Mouse (Mus musculus): ENCODE measurements at regions not wholly inside any gene's neighbourhood (a gene's known extent, or its start where the extent isn't known, plus 50 kb on each side); places are given as distances from the start of the nearest gene placed in this dataset.

GRCm38 (mm10) chr4:55707916-55708315 lies 175.7 kb upstream of the Klf4 start:
- Histone ChIP-seq H3K4me1 (no peaks in the 10 kb centered on the region), H3K27me3 (no peaks in the 10 kb centered on the region), H3K36me3 (no peaks in the 10 kb centered on the region), H3K4me3 (no peak overlapping the region), H3K9me3 (no peaks in the 10 kb centered on the region), H3K9ac (replicated peaks) (no peak overlapping the region), H3K27ac (replicated peaks) (no peak overlapping the region), H3K4me2 (replicated peaks) (no peak overlapping the region)
- WGBS = 85% methylated on average over 10 of the region's 10 CpGs
- ATAC-seq (replicated peaks) = no peak

DNA sequence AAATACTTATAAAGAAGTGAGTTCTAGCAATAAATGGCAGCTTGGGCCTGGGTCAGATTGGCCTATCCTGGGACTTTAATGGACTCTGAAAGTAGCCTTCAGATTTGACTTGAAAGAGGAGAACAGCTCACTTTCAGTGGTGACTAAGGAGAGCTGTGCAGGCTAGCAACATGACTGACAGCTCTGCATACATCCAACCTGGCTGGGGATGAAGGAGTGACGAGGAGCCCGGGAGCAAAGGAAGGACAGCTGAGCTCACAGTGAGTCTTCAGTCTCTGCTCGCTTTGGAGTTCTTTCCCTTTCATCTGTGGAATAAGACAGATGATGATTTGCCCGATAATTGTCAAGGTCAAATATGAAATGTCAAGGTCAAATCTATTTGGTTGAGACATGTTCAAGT lies 172.7 kb upstream of the Klf4 start:
- no peaks in the 10 kb centered on the region for H3K36me3 ChIP-seq
- WGBS = 82% methylated on average over 4 of the region's 4 CpGs
- H3K9me3 ChIP-seq = no peaks in the 10 kb centered on the region
- no peak overlapping the region for H3K4me2 ChIP-seq (replicated peaks)
- no peak overlapping the region for H3K4me3 ChIP-seq
- no peak for ATAC-seq (replicated peaks)
- H3K9ac ChIP-seq (replicated peaks) = no peak overlapping the region
- no peak overlapping the region for H3K27ac ChIP-seq (replicated peaks)
- H3K27me3 ChIP-seq = no peaks in the 10 kb centered on the region
- no peaks in the 10 kb centered on the region for H3K4me1 ChIP-seq

DNA sequence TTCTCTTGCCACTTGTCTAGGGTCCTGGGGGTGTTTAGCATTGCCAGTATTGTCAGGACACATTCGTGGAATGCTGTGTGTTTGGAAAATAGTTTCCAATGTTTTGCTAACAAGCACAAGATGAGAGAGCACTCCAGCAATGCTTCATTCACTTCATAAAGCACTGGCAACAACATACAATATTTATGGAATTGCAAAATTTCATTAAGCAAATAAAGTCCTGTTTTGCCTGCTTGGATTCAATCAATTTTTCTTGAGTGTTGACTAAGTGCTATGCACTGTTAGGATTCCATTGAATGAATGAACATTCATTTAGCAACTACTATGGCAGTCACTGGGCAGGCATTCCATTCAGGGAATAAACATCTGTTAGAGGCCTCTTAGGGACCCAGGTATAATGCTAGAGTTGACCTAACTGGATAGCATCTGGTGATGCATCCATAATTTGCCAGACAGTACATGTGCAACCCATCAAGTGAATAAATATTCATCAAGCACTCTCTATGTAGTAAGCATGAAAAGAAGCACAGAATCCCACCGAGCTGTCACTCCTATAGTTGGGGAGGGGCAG lies 171.2 kb upstream of the Klf4 start:
- H3K27ac ChIP-seq (replicated peaks) = no peak overlapping the region
- H3K27me3 ChIP-seq = no peaks in the 10 kb centered on the region
- no peak for ATAC-seq (replicated peaks)
- no peaks in the 10 kb centered on the region for H3K9me3 ChIP-seq
- no peak overlapping the region for H3K9ac ChIP-seq (replicated peaks)
- H3K4me1 ChIP-seq = no peaks in the 10 kb centered on the region
- 66% methylated on average over 2 of the region's 2 CpGs for WGBS
- no peaks in the 10 kb centered on the region for H3K36me3 ChIP-seq
- no peak overlapping the region for H3K4me2 ChIP-seq (replicated peaks)
- no peak overlapping the region for H3K4me3 ChIP-seq

- WGBS = 83% methylated on average over 2 of the region's 2 CpGs
- Histone ChIP-seq H3K4me3 (no peak overlapping the region), H3K4me2 (replicated peaks) (no peak overlapping the region), H3K27ac (replicated peaks) (no peak overlapping the region), H3K36me3 (no peaks in the 10 kb centered on the region), H3K9ac (replicated peaks) (no peak overlapping the region), H3K27me3 (no peaks in the 10 kb centered on the region), H3K4me1 (no peaks in the 10 kb centered on the region), H3K9me3 (no peaks in the 10 kb centered on the region)
- no peak for ATAC-seq (replicated peaks)
These were observed 169.1 kb upstream of the Klf4 start for GRCm38 (mm10) chr4:55701334-55701733.

GRCm38 (mm10) chr4:55699917-55700316 lies 167.7 kb upstream of the Klf4 start:
- Histone ChIP-seq H3K9me3 (no peaks in the 10 kb centered on the region), H3K27ac (replicated peaks) (no peak overlapping the region), H3K9ac (replicated peaks) (no peak overlapping the region), H3K4me1 (no peaks in the 10 kb centered on the region), H3K4me2 (replicated peaks) (no peak overlapping the region), H3K36me3 (no peaks in the 10 kb centered on the region), H3K27me3 (no peaks in the 10 kb centered on the region), H3K4me3 (no peak overlapping the region)
- WGBS = 84% methylated on average over 8 of the region's 8 CpGs
- ATAC-seq (replicated peaks) = no peak

- 84% methylated on average over 5 of the region's 5 CpGs for WGBS
- ATAC-seq (replicated peaks) = no peak
- no peak overlapping the region for H3K4me3 ChIP-seq
- no peak overlapping the region for H3K4me2 ChIP-seq (replicated peaks)
- H3K4me1 ChIP-seq = no peaks in the 10 kb centered on the region
- no peaks in the 10 kb centered on the region for H3K27me3 ChIP-seq
- H3K27ac ChIP-seq (replicated peaks) = no peak overlapping the region
- no peaks in the 10 kb centered on the region for H3K9me3 ChIP-seq
- no peak overlapping the region for H3K9ac ChIP-seq (replicated peaks)
- no peaks in the 10 kb centered on the region for H3K36me3 ChIP-seq
These were observed 166.9 kb upstream of the Klf4 start for GRCm38 (mm10) chr4:55699161-55699560.

- H3K9me3 ChIP-seq = no peaks in the 10 kb centered on the region
- ATAC-seq (replicated peaks) = no peak
- no peak overlapping the region for H3K4me2 ChIP-seq (replicated peaks)
- H3K4me3 ChIP-seq = no peak overlapping the region
- H3K27ac ChIP-seq (replicated peaks) = no peak overlapping the region
- no peak overlapping the region for H3K9ac ChIP-seq (replicated peaks)
- H3K36me3 ChIP-seq = no peaks in the 10 kb centered on the region
- WGBS = 60% methylated on average over 12 of the region's 12 CpGs
- H3K4me1 ChIP-seq = no peaks in the 10 kb centered on the region
- no peaks in the 10 kb centered on the region for H3K27me3 ChIP-seq
These were observed 164.8 kb upstream of the Klf4 start for GRCm38 (mm10) chr4:55697108-55697507.

DNA sequence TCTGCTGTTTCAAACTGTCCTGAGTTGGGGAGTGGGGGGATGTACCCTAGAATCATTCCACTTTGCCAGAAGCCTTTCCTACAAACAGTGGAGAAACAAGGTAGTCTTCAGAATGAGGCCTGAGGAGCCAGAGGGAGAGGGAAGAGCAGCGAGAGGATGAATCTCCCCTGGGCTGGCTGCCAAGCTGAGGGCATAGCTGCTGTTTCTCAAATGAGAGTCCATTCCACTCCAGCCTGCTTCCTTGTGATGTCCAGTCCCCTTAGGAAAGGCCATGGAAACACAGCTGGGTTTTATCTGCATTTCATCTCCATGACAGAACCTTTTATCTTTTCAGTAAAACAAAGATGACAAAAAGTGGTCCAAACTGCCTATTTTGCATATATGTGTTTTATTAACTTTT lies 164.2 kb upstream of the Klf4 start:
- Histone ChIP-seq H3K9me3 (no peaks in the 10 kb centered on the region), H3K9ac (replicated peaks) (no peak overlapping the region), H3K4me2 (replicated peaks) (no peak overlapping the region), H3K27me3 (no peaks in the 10 kb centered on the region), H3K36me3 (no peaks in the 10 kb centered on the region), H3K27ac (replicated peaks) (no peak overlapping the region), H3K4me3 (no peak overlapping the region), H3K4me1 (no peaks in the 10 kb centered on the region)
- ATAC-seq (replicated peaks) = no peak
- WGBS = 30% methylated on average over 1 of the region's 1 CpGs

DNA sequence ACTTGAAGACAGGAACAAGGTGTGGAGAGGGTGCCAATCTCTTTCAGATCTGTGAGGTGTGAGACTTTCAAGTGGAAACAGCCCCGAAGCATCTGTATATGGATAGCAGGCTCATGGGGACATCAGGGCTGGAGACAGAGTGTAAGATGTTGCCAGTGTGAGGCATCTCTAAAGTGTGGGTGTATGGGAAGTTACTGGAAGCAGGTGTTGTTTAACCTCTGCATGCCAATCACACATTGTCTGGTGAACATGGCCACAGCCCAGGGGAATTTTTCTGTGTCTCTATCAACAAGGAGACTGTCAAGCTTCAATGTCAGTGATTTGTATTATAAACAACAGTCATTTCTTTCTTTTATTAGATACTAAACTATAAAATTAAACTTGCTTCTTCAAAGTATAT lies 163.0 kb upstream of the Klf4 start:
- Histone ChIP-seq H3K27me3 (no peaks in the 10 kb centered on the region), H3K9me3 (no peaks in the 10 kb centered on the region), H3K4me1 (no peaks in the 10 kb centered on the region), H3K36me3 (no peaks in the 10 kb centered on the region), H3K27ac (replicated peaks) (no peak overlapping the region), H3K4me2 (replicated peaks) (no peak overlapping the region), H3K4me3 (no peak overlapping the region), H3K9ac (replicated peaks) (no peak overlapping the region)
- no peak for ATAC-seq (replicated peaks)
- WGBS = 97% methylated on average over 1 of the region's 1 CpGs

DNA sequence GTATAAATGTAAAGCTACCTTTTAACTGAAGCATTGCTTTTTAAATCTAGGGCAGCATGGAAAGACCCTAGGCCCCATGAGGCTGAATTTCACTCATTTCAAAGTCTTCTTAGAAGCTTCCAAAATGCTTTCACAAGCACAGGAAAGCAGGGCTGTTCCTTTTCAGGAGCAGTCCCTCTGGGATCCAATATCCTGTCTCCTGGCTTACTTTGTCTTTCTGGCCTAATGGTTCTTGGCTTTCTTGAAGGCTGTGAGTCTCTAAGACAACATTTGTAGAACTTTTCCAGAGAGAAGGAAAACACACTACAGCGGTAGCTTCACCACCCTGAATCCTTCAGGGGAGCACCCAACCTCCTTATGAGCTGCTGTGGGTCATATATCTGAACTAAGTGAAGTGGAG lies 157.2 kb upstream of the Klf4 start:
- WGBS = 94% methylated on average over 1 of the region's 1 CpGs
- H3K27me3 ChIP-seq = no peaks in the 10 kb centered on the region

DNA sequence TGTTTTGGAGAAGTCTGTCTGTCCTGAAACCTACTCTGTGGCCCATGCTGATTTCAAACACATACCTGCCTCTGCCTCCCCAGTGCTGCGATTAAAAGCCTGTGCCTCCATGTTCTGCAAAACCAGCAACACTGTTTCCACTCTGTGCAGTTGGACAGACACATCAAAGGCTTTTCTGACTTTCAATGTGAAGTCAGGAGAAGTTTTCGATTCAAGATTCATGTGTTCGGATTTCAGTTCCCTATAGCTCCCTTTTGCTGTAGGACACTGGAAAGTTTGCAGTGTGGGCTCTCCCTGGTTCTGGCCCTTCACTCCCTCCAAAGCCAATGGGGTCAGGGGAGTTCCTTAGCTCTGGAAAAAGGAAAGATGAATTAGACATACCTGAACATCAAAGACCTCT lies 154.5 kb upstream of the Klf4 start:
- no peak overlapping the region for H3K9ac ChIP-seq (replicated peaks)

More for the DNA sequence above, 157.2 kb upstream of the Klf4 start:
- Histone ChIP-seq H3K27ac (replicated peaks) (no peak overlapping the region), H3K9ac (replicated peaks) (no peak overlapping the region), H3K4me2 (replicated peaks) (no peak overlapping the region), H3K4me3 (no peak overlapping the region), H3K36me3 (no peaks in the 10 kb centered on the region), H3K4me1 (no peaks in the 10 kb centered on the region), H3K9me3 (no peaks in the 10 kb centered on the region)
- no peak for ATAC-seq (replicated peaks)

DNA sequence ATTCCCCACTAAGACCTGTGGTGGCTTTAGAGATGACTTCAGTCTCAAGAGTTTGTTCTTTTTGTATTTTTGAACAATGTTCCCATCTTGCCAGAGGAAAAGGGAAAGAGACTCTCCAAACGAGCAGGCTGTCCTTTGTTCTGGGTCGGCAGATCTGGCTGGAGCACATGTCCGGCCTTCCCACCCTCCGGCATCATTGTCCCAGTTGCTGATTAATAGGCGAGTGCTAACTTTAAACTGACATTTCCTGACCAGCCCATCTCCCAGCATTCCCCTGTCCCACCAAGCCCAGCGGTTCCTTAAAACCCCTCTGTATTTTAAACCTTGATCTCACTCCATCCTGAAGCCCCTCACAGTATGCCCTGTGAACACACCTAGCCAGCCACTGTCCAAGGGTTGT lies 140.0 kb upstream of the Klf4 start:
- Histone ChIP-seq H3K9ac (replicated peaks) (no peak overlapping the region), H3K36me3 (no peaks in the 10 kb centered on the region), H3K27ac (replicated peaks) (no peak overlapping the region), H3K27me3 (no peaks in the 10 kb centered on the region), H3K4me2 (replicated peaks) (no peak overlapping the region), H3K4me1 (no peaks in the 10 kb centered on the region), H3K9me3 (no peaks in the 10 kb centered on the region), H3K4me3 (no peak overlapping the region)
- ATAC-seq (replicated peaks) = no peak
- WGBS = 54% methylated on average over 6 of the region's 6 CpGs

More for the DNA sequence above, 154.5 kb upstream of the Klf4 start:
- Histone ChIP-seq H3K27me3 (no peaks in the 10 kb centered on the region), H3K27ac (replicated peaks) (no peak overlapping the region), H3K4me2 (replicated peaks) (no peak overlapping the region), H3K4me1 (no peaks in the 10 kb centered on the region), H3K4me3 (no peak overlapping the region), H3K9me3 (no peaks in the 10 kb centered on the region), H3K36me3 (no peaks in the 10 kb centered on the region)
- ATAC-seq (replicated peaks) = no peak
- WGBS = 89% methylated on average over 3 of the region's 3 CpGs

DNA sequence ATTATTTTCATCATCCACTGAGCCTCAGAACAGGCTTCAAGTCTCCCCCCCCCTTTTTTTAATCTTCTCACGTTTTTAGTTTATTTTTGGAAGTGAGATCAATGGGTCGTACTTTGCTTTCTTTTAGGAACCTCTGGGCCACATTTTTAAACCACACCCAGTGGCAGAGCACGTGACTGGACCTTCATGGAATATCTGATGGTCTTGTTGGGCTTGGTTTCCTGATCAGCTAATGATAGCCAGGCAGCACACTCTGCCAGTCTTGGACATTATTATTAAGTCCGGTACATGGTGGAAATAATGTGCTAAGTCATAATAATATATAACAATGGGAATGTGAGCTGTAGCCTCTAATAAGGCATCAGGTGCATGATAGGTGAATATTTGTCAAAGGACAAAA lies 138.0 kb upstream of the Klf4 start:
- no peaks in the 10 kb centered on the region for H3K9me3 ChIP-seq
- 81% methylated on average over 4 of the region's 4 CpGs for WGBS
- H3K4me2 ChIP-seq (replicated peaks) = no peak overlapping the region
- H3K9ac ChIP-seq (replicated peaks) = no peak overlapping the region
- H3K27me3 ChIP-seq = no peaks in the 10 kb centered on the region
- H3K4me3 ChIP-seq = no peak overlapping the region
- no peaks in the 10 kb centered on the region for H3K36me3 ChIP-seq
- no peak overlapping the region for H3K27ac ChIP-seq (replicated peaks)
- no peak for ATAC-seq (replicated peaks)
- no peaks in the 10 kb centered on the region for H3K4me1 ChIP-seq
